Mouse (Mus musculus) midbrain, embryonic 13.5 days (tissue): Measurements from ENCODE around the gene C1qa. TPM values are rescaled to one million over a fixed set of nuclear protein-coding genes. Genes with fewer than 3 reads are reported as not detected.

Experiments
- ATAC-seq: fragments of 200-750 bp; cut with Nextera tagmentation; 2 replicates; pipeline ENCODE4 v1.8.0; 2017; ENCODE audit warnings: mild to moderate bottlenecking, moderate TSS enrichment, moderate library complexity
- H3K27ac ChIP-seq: fragments of 300-500 bp; sonication (generic); 2 replicates; pipeline ENCODE4 v1.5.1; 2015; ENCODE audit warnings: inconsistent platforms, mild to moderate bottlenecking, moderate library complexity
- H3K27me3 ChIP-seq: fragments of 300-500 bp; sonication (generic); 2 replicates; pipeline ENCODE4 v1.6.1; 2015; ENCODE audit warnings: mild to moderate bottlenecking, inconsistent platforms
- H3K36me3 ChIP-seq: fragments of 300-500 bp; sonication (generic); 2 replicates; pipeline ENCODE4 v1.6.1; 2015; ENCODE audit warnings: mild to moderate bottlenecking, inconsistent platforms
- H3K4me1 ChIP-seq: fragments of 300-500 bp; sonication (generic); replicated peaks from 2 replicates; pipeline ENCODE4 v1.6.1; 2015; ENCODE audit warnings: inconsistent platforms
- H3K4me2 ChIP-seq: fragments of 300-500 bp; sonication (generic); replicated peaks from 2 replicates; pipeline ENCODE4 v1.6.1; 2015; ENCODE audit warnings: moderate library complexity, mild to moderate bottlenecking, inconsistent platforms
- H3K4me3 ChIP-seq: fragments of 300-500 bp; sonication (generic); replicated peaks from 2 replicates; pipeline ENCODE4 v1.5.1; 2015; ENCODE audit warnings: mild to moderate bottlenecking, inconsistent platforms
- H3K9ac ChIP-seq: fragments of 300-500 bp; sonication (generic); replicated peaks from 2 replicates; pipeline ENCODE4 v1.6.1; 2015; ENCODE audit warnings: mild to moderate bottlenecking, inconsistent platforms
- H3K9me3 ChIP-seq: fragments of 300-500 bp; sonication (generic); 2 replicates; pipeline ENCODE4 v1.6.1; 2016; ENCODE audit warnings: mild to moderate bottlenecking, inconsistent platforms
- WGBS: fragments of 180-500 bp; shearing (Covaris S2); methylation state at CpG from one replicate; pipeline ENCODE4 v1.1.7; 2015; 5-methylcytosine and 5-hydroxymethylcytosine counted together
- polyA plus RNA-seq: library from polyadenylated mRNA; unstranded; fragments of >200 nt; fragmentation: Nextera tagmentation; extraction: Ambion mirVana; gene quantifications from 2 replicates; pipeline ENCODE4 v1.2.1, GENCODE M21; 2015

The C1qa gene
- polyA plus RNA-seq = 14.4 and 16.5 TPM in 2 replicates

DNA sequence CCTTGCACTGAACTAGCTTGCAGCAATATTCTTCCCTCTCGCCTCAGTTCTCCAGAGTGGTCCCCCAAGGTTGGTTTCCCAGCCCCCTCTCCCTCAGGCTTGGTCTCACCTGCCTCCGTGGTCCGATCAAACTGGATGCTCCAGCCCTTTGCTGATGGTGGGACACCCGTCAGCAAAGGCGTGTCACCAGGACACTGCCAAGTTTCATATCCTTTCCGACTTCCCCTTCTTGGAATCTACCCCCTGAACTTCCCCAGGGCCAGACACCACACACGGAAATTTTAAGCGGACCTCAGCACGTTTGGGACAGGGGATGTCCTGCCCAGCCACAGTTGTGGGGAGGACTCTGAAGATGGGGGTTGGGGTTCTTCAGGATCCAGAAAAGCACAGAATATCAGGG lies at the start of gene C1qa:
Gene C1qa (minus strand): TSS at position 167 of the 400 bp plus-strand sequence.
- no peak within 1 kb of the TSS for H3K27ac ChIP-seq
- H3K4me2 ChIP-seq = no peak within 1 kb of the TSS
- H3K36me3 ChIP-seq = no peaks in the 10 kb centered on the region
- peaks cover 20% of the 10 kb centered on the region for H3K4me1 ChIP-seq
- H3K9ac ChIP-seq = no peak within 1 kb of the TSS
- no peak for ATAC-seq
- H3K9me3 ChIP-seq = no peaks in the 10 kb centered on the region
- 78% methylated on average over 9 of the region's 9 CpGs for WGBS
- H3K4me3 ChIP-seq = no peak within 1 kb of the TSS
- peaks cover 70% of the 10 kb centered on the region for H3K27me3 ChIP-seq

DNA sequence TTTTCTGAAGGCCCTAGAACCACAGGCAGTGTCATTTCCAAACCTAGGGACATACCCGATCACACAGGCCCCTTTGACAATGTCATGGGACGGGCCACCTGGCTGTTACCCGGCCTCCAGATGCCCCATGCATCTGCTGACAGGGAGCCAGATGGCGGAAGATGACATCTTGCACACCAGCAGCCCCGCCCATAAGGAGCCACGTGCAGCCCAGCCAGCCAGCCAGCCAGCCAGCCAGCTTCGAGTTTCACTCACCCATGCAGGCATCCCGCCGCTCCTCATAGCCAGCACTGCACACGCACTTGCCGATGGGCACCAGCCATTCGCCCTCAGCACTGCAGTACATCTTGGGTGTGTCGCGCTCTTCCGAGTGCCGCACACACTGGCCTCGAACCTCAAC lies 46.8 kb upstream of the C1qa start:
- 68% methylated on average over 17 of the region's 17 CpGs for WGBS
- Histone ChIP-seq H3K9me3 (no peaks in the 10 kb centered on the region), H3K36me3 (no peaks in the 10 kb centered on the region), H3K27ac (no peak overlapping the region), H3K4me2 (no peak overlapping the region), H3K4me1 (peaks cover 54% of the 10 kb centered on the region), H3K4me3 (no peak overlapping the region), H3K27me3 (peaks cover 86% of the 10 kb centered on the region), H3K9ac (no peak overlapping the region)
- no peak for ATAC-seq

DNA sequence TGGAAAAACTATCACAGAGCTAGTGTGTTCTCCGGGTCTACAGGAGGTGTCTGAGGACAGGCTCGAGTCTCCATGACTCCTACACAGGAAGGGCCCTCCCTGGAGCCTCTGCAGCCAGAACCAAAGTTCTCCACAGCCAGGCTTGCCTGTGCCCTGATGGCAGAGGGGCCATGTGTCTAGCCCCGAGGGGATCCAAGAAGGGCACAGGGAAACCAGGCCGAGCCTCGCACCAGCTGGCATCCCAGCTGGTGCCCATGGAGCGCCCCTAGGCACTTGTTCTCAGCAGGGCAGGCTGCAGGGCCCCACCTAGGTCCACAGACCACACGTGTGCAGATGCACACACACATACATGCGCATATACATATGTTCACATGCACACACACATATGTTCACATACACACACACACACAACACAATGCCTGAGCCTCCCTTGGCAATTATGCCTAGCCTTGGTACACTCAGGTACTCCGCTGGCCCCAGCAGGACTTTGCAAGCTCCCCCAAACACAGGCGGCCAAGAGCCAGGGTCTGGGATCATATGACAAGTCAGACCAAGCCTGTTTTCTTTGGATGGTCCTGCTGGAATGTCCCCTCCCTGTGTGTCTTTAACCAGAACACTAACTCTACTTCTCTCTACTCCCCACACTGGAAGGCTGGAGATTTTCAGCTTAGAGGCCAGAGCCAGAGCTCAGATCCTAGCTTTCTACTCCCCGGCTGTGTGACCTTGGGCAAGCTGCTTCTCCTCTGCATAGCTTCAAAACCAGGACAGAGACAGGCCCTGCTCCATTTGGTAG lies 46.2 kb upstream of the C1qa start:
- H3K4me1 ChIP-seq = peaks cover 47% of the 10 kb centered on the region
- 79% methylated on average over 11 of the region's 11 CpGs for WGBS
- H3K9ac ChIP-seq = no peak overlapping the region
- H3K27me3 ChIP-seq = peaks cover 85% of the 10 kb centered on the region
- H3K36me3 ChIP-seq = no peaks in the 10 kb centered on the region
- H3K4me3 ChIP-seq = no peak overlapping the region
- no peak overlapping the region for H3K4me2 ChIP-seq
- no peaks in the 10 kb centered on the region for H3K9me3 ChIP-seq
- no peak for ATAC-seq
- peak overlapping the region; percentile 7; the same call in 1 of the 2 replicates for H3K27ac ChIP-seq

- ATAC-seq = no peak
- Histone ChIP-seq H3K9ac (peak overlapping the region; percentile 44; the same call in 1 of the 2 replicates), H3K4me1 (peaks cover 38% of the 10 kb centered on the region), H3K9me3 (no peaks in the 10 kb centered on the region), H3K4me2 (peak overlapping the region; percentile 38), H3K27me3 (peaks cover 88% of the 10 kb centered on the region), H3K27ac (peak overlapping the region; percentile 68), H3K4me3 (no peak overlapping the region), H3K36me3 (no peaks in the 10 kb centered on the region)
- WGBS = 24% methylated on average over 13 of the region's 13 CpGs
These were observed 44.6 kb upstream of the C1qa start for GRCm38 (mm10) chr4:136943175-136943574.

DNA sequence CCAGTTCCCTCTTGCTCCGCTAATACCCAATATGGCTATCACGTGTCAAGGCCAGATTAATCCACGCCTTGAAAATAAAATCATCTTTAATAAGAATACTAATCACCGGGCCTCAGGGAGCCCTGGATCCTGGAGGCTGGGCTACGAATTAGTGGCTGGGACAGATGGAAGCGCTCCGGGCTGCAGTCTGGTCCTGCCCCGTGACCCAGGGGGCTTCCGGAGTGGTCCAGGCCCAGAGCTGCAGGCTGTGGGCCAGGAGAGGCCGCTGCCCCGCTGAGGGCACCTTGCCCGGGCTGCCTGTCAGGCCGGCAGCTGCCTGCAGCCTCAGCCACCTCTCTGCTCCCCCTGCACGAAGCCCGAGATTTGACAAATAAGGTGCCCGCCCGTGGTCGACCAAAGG lies 44.2 kb upstream of the C1qa start:
- Histone ChIP-seq H3K9ac (peak overlapping the region; percentile 44; the same call in 1 of the 2 replicates), H3K4me2 (peak overlapping the region; percentile 38), H3K4me1 (peaks cover 38% of the 10 kb centered on the region), H3K9me3 (no peaks in the 10 kb centered on the region), H3K27me3 (peaks cover 88% of the 10 kb centered on the region), H3K4me3 (no peak overlapping the region), H3K27ac (peak overlapping the region; percentile 68), H3K36me3 (no peaks in the 10 kb centered on the region)
- ATAC-seq = peak; percentile 72
- WGBS = 18% methylated on average over 18 of the region's 18 CpGs

GRCm38 (mm10) chr4:136937935-136938334 lies 39.3 kb upstream of the C1qa start:
- no peak overlapping the region for H3K4me3 ChIP-seq
- 88% methylated on average over 5 of the region's 5 CpGs for WGBS
- ATAC-seq = no peak
- no peaks in the 10 kb centered on the region for H3K9me3 ChIP-seq
- no peak overlapping the region for H3K9ac ChIP-seq
- H3K27me3 ChIP-seq = peaks cover 80% of the 10 kb centered on the region
- H3K4me1 ChIP-seq = peaks cover 25% of the 10 kb centered on the region
- no peaks in the 10 kb centered on the region for H3K36me3 ChIP-seq
- no peak overlapping the region for H3K27ac ChIP-seq
- no peak overlapping the region for H3K4me2 ChIP-seq

GRCm38 (mm10) chr4:136937344-136937743 lies 38.7 kb upstream of the C1qa start:
- Histone ChIP-seq H3K27ac (no peak overlapping the region), H3K4me3 (no peak overlapping the region), H3K9ac (no peak overlapping the region), H3K4me1 (peaks cover 20% of the 10 kb centered on the region), H3K27me3 (peaks cover 83% of the 10 kb centered on the region), H3K4me2 (no peak overlapping the region), H3K36me3 (no peaks in the 10 kb centered on the region), H3K9me3 (no peaks in the 10 kb centered on the region)
- 83% methylated on average over 4 of the region's 4 CpGs for WGBS
- no peak for ATAC-seq

- H3K4me2 ChIP-seq = no peak overlapping the region
- H3K27ac ChIP-seq = no peak overlapping the region
- H3K4me1 ChIP-seq = peaks cover 14% of the 10 kb centered on the region
- no peak overlapping the region for H3K9ac ChIP-seq
- peaks cover 83% of the 10 kb centered on the region for H3K27me3 ChIP-seq
- H3K4me3 ChIP-seq = no peak overlapping the region
- WGBS = 45% methylated on average over 18 of the region's 18 CpGs
- H3K9me3 ChIP-seq = no peaks in the 10 kb centered on the region
- no peak for ATAC-seq
- H3K36me3 ChIP-seq = peaks cover 3% of the 10 kb centered on the region; the same call in 1 of the 2 replicates
These were observed 36.4 kb upstream of the C1qa start for GRCm38 (mm10) chr4:136934746-136935613.

GRCm38 (mm10) chr4:136930474-136930873 lies 31.9 kb upstream of the C1qa start:
- Histone ChIP-seq H3K27ac (no peak overlapping the region), H3K36me3 (peaks cover 3% of the 10 kb centered on the region; the same call in 1 of the 2 replicates), H3K27me3 (peaks cover 82% of the 10 kb centered on the region), H3K4me2 (no peak overlapping the region), H3K9me3 (no peaks in the 10 kb centered on the region), H3K9ac (no peak overlapping the region), H3K4me1 (peaks cover 21% of the 10 kb centered on the region), H3K4me3 (no peak overlapping the region)
- 90% methylated on average over 8 of the region's 8 CpGs for WGBS
- ATAC-seq = no peak

- Histone ChIP-seq H3K4me2 (no peak overlapping the region), H3K4me3 (no peak overlapping the region), H3K36me3 (peaks cover 3% of the 10 kb centered on the region; the same call in 1 of the 2 replicates), H3K9ac (no peak overlapping the region), H3K27ac (no peak overlapping the region), H3K9me3 (no peaks in the 10 kb centered on the region), H3K4me1 (peaks cover 8% of the 10 kb centered on the region), H3K27me3 (peaks cover 92% of the 10 kb centered on the region)
- ATAC-seq = no peak
- WGBS = 8% methylated on average over 5 of the region's 5 CpGs
These were observed 30.3 kb upstream of the C1qa start for GRCm38 (mm10) chr4:136928928-136929327.

DNA sequence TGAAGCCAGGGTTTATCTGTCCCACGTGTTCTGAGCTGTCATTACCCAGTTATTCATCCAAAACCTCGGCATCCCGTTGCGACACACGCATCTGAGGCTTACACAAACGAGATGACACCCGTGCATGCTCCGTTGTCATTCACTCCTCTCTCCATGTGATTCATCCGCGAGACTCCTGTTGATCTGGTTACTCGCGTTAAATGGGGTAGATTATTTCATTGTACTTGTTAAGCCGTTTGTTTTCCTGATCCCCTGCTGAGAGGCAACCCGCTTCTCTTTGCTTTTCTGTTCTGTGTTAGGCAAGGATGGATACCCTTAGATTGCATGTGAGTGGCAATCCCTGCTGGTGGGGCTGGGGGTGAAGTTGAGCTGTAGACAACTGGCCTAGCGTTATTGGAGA lies 27.2 kb upstream of the C1qa start:
- 2% methylated on average over 15 of the region's 15 CpGs for WGBS
- H3K27me3 ChIP-seq = peaks cover 89% of the 10 kb centered on the region

GRCm38 (mm10) chr4:136924529-136924928 lies 25.9 kb upstream of the C1qa start:
- H3K27me3 ChIP-seq = peaks cover 85% of the 10 kb centered on the region
- H3K9ac ChIP-seq = no peak overlapping the region

More for the DNA sequence above, 27.2 kb upstream of the C1qa start:
- H3K9ac ChIP-seq = no peak overlapping the region
- H3K9me3 ChIP-seq = no peaks in the 10 kb centered on the region
- no peak for ATAC-seq
- peaks cover 3% of the 10 kb centered on the region; the same call in 1 of the 2 replicates for H3K36me3 ChIP-seq
- H3K27ac ChIP-seq = no peak overlapping the region
- peaks cover 26% of the 10 kb centered on the region for H3K4me1 ChIP-seq
- no peak overlapping the region for H3K4me3 ChIP-seq
- no peak overlapping the region for H3K4me2 ChIP-seq

More at GRCm38 (mm10) chr4:136924529-136924928, 25.9 kb upstream of the C1qa start:
- Histone ChIP-seq H3K9me3 (no peaks in the 10 kb centered on the region), H3K27ac (no peak overlapping the region), H3K4me3 (no peak overlapping the region), H3K4me2 (no peak overlapping the region), H3K36me3 (no peaks in the 10 kb centered on the region), H3K4me1 (peaks cover 26% of the 10 kb centered on the region)
- 8% methylated on average over 6 of the region's 6 CpGs for WGBS
- no peak for ATAC-seq
